Mouse (Mus musculus) MEL (cell line): ENCODE data around the gene Susd3.

Experiments
- CHD2 ChIP-seq: IDR thresholded peaks from 2 replicates; pipeline ENCODE4 v1.6.1; 2011; ENCODE audit warnings: low read length, improper control_type of control experiment
- CTCF ChIP-seq, 3 experiments: IDR thresholded peaks in 2 of 3; conservative IDR thresholded peaks in 1 of 3; 2 replicates each; pipeline ENCODE4 v1.5.1; 2011 to 2012; ENCODE audit warnings: low read length in 3 of 3, low read depth in 2 of 3, mild to moderate bottlenecking in 2 of 3, improper control_type of control experiment in 1 of 3, inconsistent platforms in 1 of 3, mixed read lengths in 1 of 3, moderate library complexity in 1 of 3; ENCODE audit not compliant: control insufficient read depth in 1 of 3, insufficient read depth in 1 of 3, poor library complexity in 1 of 3, severe bottlenecking in 1 of 3
- EP300 ChIP-seq, 2 experiments: IDR thresholded peaks; 2 replicates each; pipeline ENCODE4 v1.6.1; 2011; ENCODE audit warnings: improper control_type of control experiment in 2 of 2, low read length in 2 of 2, low read depth in 1 of 2, mild to moderate bottlenecking in 1 of 2
- JUND ChIP-seq: IDR thresholded peaks from 2 replicates; pipeline ENCODE4 v1.6.1; 2011; ENCODE audit warnings: low read depth, mild to moderate bottlenecking, improper control_type of control experiment, low read length

DNA sequence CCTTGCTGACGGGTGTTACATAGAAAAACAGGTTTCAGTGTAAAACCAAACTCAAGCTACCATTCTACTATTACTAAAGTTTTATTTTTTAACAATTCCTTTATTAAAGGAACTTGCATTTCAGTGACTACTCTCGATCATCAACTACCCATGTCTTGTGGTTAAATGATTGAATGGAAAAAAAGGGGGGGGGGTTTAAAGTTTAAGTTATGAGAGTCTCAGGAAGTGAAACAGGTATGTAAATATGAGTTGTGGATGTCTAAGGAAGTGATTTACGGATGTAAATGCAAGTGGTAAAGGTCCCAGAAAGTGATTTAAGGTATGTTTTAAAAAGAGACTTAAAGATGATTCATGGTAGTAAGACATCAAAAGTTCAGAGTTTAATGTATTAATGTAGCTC is 23.3 kb downstream of the Susd3 start:
- TF ChIP-seq EP300 (IDR thresholded peaks at IDR 0.05; ENCODE audit: low read depth in 1 of 2, low read length in 2 of 2) = no peak
- no peak for TF ChIP-seq CTCF (IDR thresholded peaks at IDR 0.05 in 2 of 3, conservative IDR thresholded peaks at IDR 0.05 in 1 of 3; ENCODE audit: control insufficient read depth in 1 of 3, insufficient read depth in 1 of 3, low read depth in 2 of 3, low read length in 3 of 3, poor library complexity in 1 of 3, severe bottlenecking in 1 of 3)
- no peak for TF ChIP-seq CHD2
- no peak for TF ChIP-seq JUND
